Comparison of ENCODE assay signal across 34 mouse cellular contexts in genomic region chr16:35834653-35835052, GRCm38 (mm10).
"Had no signal": no experiment of that assay in that cellular context is flagged by ENCODE, and none has a peak within 500 bp of the region (broad histone marks: within the 10 kb centered on the region; RNA-seq: fewer than 3 reads in every experiment).

No protein-coding gene starts in this region.

- H3K9ac ChIP-seq: heart, embryonic 13.5 days; heart, embryonic 15.5 days; hindbrain, embryonic 12.5 days; hindbrain, embryonic 13.5 days; hindbrain, embryonic 14.5 days; hindbrain, embryonic 15.5 days; intestine, embryonic 15.5 days; kidney, embryonic 15.5 days had no signal

- H3K4me1 ChIP-seq: heart, embryonic 10.5 days; heart, embryonic 13.5 days; heart, embryonic 15.5 days; hindbrain, embryonic 10.5 days; hindbrain, embryonic 12.5 days; hindbrain, embryonic 13.5 days; hindbrain, embryonic 15.5 days; intestine, embryonic 15.5 days; kidney, embryonic 15.5 days had no signal

- H3K9me3 ChIP-seq: heart, embryonic 10.5 days; heart, embryonic 15.5 days; hindbrain, embryonic 12.5 days; hindbrain, embryonic 15.5 days; intestine, embryonic 15.5 days; kidney, embryonic 15.5 days had no signal

- H3K4me3 ChIP-seq: heart, embryonic 10.5 days; heart, embryonic 13.5 days; heart, embryonic 15.5 days; hindbrain, embryonic 10.5 days; hindbrain, embryonic 12.5 days; hindbrain, embryonic 13.5 days; hindbrain, embryonic 15.5 days; intestine, embryonic 15.5 days; kidney, embryonic 15.5 days; layer of hippocampus, adult 2 months had no signal

- H3K27me3 ChIP-seq: heart, embryonic 13.5 days; heart, embryonic 15.5 days; hindbrain, embryonic 12.5 days; hindbrain, embryonic 13.5 days; hindbrain, embryonic 15.5 days; intestine, embryonic 15.5 days; kidney, embryonic 15.5 days had no signal

- H3K4me2 ChIP-seq: heart, embryonic 11.5 days; heart, embryonic 13.5 days; heart, embryonic 15.5 days; hindbrain, embryonic 12.5 days; hindbrain, embryonic 13.5 days; hindbrain, embryonic 14.5 days; hindbrain, embryonic 15.5 days; intestine, embryonic 15.5 days; kidney, embryonic 15.5 days had no signal

- H3K36me3 ChIP-seq: heart, embryonic 10.5 days; heart, embryonic 13.5 days; heart, embryonic 15.5 days; hindbrain, embryonic 10.5 days; hindbrain, embryonic 12.5 days; hindbrain, embryonic 13.5 days; hindbrain, embryonic 15.5 days; intestine, embryonic 15.5 days; kidney, embryonic 15.5 days had no signal

- DNase-seq: heart, postnatal 10 days; heart, postnatal 14 days; heart, postnatal 36 days; heart, postnatal 4 days; kidney, adult 11 months; kidney, adult 18-20 months; kidney, adult 2 months; kidney, adult 8-10 months; kidney, adult 9 months; kidney, postnatal 10 days; kidney, postnatal 14 days; kidney, postnatal 25 days; kidney, postnatal 36 days; kidney, postnatal 4 days; layer of hippocampus, adult 9-11 months; layer of hippocampus, postnatal 36 days had no signal

- H3K27ac ChIP-seq: heart, embryonic 10.5 days; heart, embryonic 13.5 days; heart, embryonic 15.5 days; hindbrain, embryonic 10.5 days; hindbrain, embryonic 12.5 days; hindbrain, embryonic 13.5 days; hindbrain, embryonic 14.5 days; hindbrain, embryonic 15.5 days; hindbrain, postnatal 0 days; intestine, embryonic 15.5 days; kidney, embryonic 15.5 days; kidney, postnatal 0 days; layer of hippocampus, adult 2 months had no signal

- ATAC-seq: hindbrain, embryonic 16.5 days; hindbrain, postnatal 0 days; inflammation-experienced regulatory T-cells, adult 6 months; intestine, embryonic 15.5 days; intestine, embryonic 16.5 days; intestine, postnatal 0 days had no signal
